Mouse (Mus musculus) cerebellum, adult 9-11 months (tissue): ENCODE measurements around the gene Nsdhl.

Source experiments
- DNase-seq: peaks from one replicate; pipeline ENCODE4 v3.0.0; 2022

Nsdhl gene

GRCm38 (mm10) chrX:73005678-73006077 is 87.3 kb downstream of the Nsdhl start:
- no peak for DNase-seq

GRCm38 (mm10) chrX:73007597-73008479 is 89.5 kb downstream of the Nsdhl start:
- peak; percentile 96 for DNase-seq
